Mouse (Mus musculus): Measurements from ENCODE around the gene Ggta1.

- TF ChIP-seq POLR2A (IDR thresholded peaks at IDR 0.05; ENCODE audit: insufficient read length, low read depth) (no peak), TCF12 (IDR thresholded peaks at IDR 0.05; ENCODE audit: insufficient read depth, poor library complexity, severe bottlenecking) (no peak), USF1 (IDR thresholded peaks at IDR 0.05; ENCODE audit: low read depth) (no peak), MYOD1 (IDR thresholded peaks at IDR 0.05; ENCODE audit: control insufficient read depth in 1 of 3, insufficient read length in 2 of 3, low read depth in 2 of 3) (no peak), CEBPB (IDR thresholded peaks at IDR 0.05; ENCODE audit: insufficient read depth, poor library complexity, severe bottlenecking) (no peak), MAX (IDR thresholded peaks at IDR 0.05; ENCODE audit: low read depth) (no peak), REST (IDR thresholded peaks at IDR 0.05; ENCODE audit: insufficient read depth, insufficient read length) (no peak), MYOG (IDR thresholded peaks at IDR 0.05; ENCODE audit: control insufficient read depth in 1 of 3, insufficient read depth in 1 of 3, insufficient read length in 2 of 3, low read depth in 2 of 3) (no peak), POLR2AphosphoS2 (IDR thresholded peaks at IDR 0.05; ENCODE audit: insufficient read length, low read depth) (no peak)
Measured at GRCm38 (mm10) chr2:35512226-35512625, 49.2 kb upstream of the Ggta1 start.

All from myocyte (in vitro differentiated cells).